Mouse (Mus musculus) liver, embryonic 14.5 days (tissue): ENCODE data around the gene Mea1. TPM values are rescaled to one million over a fixed set of nuclear protein-coding genes. Genes with fewer than 3 reads are reported as not detected.

ENCODE experiments used
- ATAC-seq: fragments of 200-750 bp; cut with Nextera tagmentation; 2 replicates; pipeline ENCODE4 v1.8.0; 2017; ENCODE audit warnings: moderate number of reproducible peaks, mild to moderate bottlenecking, moderate library complexity; ENCODE audit not compliant: insufficient read depth
- DNase-seq, 3 experiments: peaks; one replicate each; pipeline ENCODE4 v3.0.0-alpha.2; 2012 to 2013; ENCODE audit warnings: low read depth in 3 of 3, low spot score in 3 of 3
- H3K27ac ChIP-seq: fragments of 300-500 bp; sonication (generic); 2 replicates; pipeline ENCODE4 v1.5.1; 2014; ENCODE audit warnings: moderate library complexity, mild to moderate bottlenecking, control low read depth, inconsistent platforms
- H3K27me3 ChIP-seq: fragments of 300-500 bp; sonication (generic); 2 replicates; pipeline ENCODE4 v1.6.1; 2014; ENCODE audit warnings: mild to moderate bottlenecking, low read length, moderate library complexity; ENCODE audit not compliant: control insufficient read depth, insufficient read depth
- H3K36me3 ChIP-seq: fragments of 300-500 bp; sonication (generic); replicated peaks from 2 replicates; pipeline ENCODE4 v1.6.1; 2014; ENCODE audit warnings: low read depth; ENCODE audit not compliant: control insufficient read depth, insufficient read depth
- H3K4me1 ChIP-seq, 2 experiments: fragments of 200-500 bp in 1 of 2; fragments of 300-500 bp in 1 of 2; sonication (generic) in 1 of 2; replicated peaks; 2 replicates each; pipeline ENCODE4 v1.6.1; 2012 to 2014; ENCODE audit warnings: antibody characterized with exemption in 1 of 2, inconsistent platforms in 1 of 2, low read length in 1 of 2; ENCODE audit not compliant: control insufficient read depth in 2 of 2, insufficient read depth in 2 of 2
- H3K4me2 ChIP-seq: fragments of 300-500 bp; sonication (generic); 2 replicates; pipeline ENCODE4 v1.6.1; 2014; ENCODE audit warnings: low read depth, mild to moderate bottlenecking, control low read depth, moderate library complexity
- H3K4me3 ChIP-seq, 2 experiments: fragments of 200-500 bp in 1 of 2; fragments of 300-500 bp in 1 of 2; sonication (generic) in 1 of 2; 2 replicates each; pipeline ENCODE4 v1.5.1; 2012 to 2014; ENCODE audit warnings: low read depth in 2 of 2, low read length in 2 of 2, mild to moderate bottlenecking in 2 of 2, control low read depth in 1 of 2, inconsistent platforms in 1 of 2, moderate library complexity in 1 of 2; ENCODE audit not compliant: insufficient read depth in 1 of 2
- H3K9ac ChIP-seq: fragments of 300-500 bp; sonication (generic); replicated peaks from 2 replicates; pipeline ENCODE4 v1.6.1; 2014; ENCODE audit warnings: mild to moderate bottlenecking, control low read depth, moderate library complexity
- H3K9me3 ChIP-seq: fragments of 300-500 bp; sonication (generic); 2 replicates; pipeline ENCODE4 v1.6.1; 2016; ENCODE audit warnings: low read length, mixed read lengths; ENCODE audit not compliant: control insufficient read depth
- CTCF ChIP-seq: IDR thresholded peaks from 2 replicates; pipeline ENCODE4 v1.5.1; 2016; ENCODE audit warnings: antibody characterized with exemption, low read depth, control low read depth
- EP300 ChIP-seq: IDR thresholded peaks from 2 replicates; pipeline ENCODE4 v1.6.1; 2016; ENCODE audit warnings: antibody characterized with exemption, low read depth
- WGBS: fragments of 180-500 bp; shearing (Covaris S2); extraction: QIAGEN DNeasy Blood & Tissue Kit; methylation state at CpG from one replicate; pipeline ENCODE4 v1.1.7; 2014; ENCODE audit not compliant: insufficient replicate concordance; 5-methylcytosine and 5-hydroxymethylcytosine counted together
- polyA plus RNA-seq, 2 experiments: library from polyadenylated mRNA; depleted of rRNA in 1 of 2; stranded (reverse) in 1 of 2; unstranded in 1 of 2; fragments of >200 nt; fragmentation: Nextera tagmentation in 1 of 2; extraction: Ambion mirVana in 1 of 2; gene quantifications; 2 replicates each; pipeline versions ENCODE4 v1.2.1 to v1.2.3; 2012 to 2014

The Mea1 gene
- polyA plus RNA-seq, 2 experiments, result 34.4 to 62.4 TPM

DNA sequence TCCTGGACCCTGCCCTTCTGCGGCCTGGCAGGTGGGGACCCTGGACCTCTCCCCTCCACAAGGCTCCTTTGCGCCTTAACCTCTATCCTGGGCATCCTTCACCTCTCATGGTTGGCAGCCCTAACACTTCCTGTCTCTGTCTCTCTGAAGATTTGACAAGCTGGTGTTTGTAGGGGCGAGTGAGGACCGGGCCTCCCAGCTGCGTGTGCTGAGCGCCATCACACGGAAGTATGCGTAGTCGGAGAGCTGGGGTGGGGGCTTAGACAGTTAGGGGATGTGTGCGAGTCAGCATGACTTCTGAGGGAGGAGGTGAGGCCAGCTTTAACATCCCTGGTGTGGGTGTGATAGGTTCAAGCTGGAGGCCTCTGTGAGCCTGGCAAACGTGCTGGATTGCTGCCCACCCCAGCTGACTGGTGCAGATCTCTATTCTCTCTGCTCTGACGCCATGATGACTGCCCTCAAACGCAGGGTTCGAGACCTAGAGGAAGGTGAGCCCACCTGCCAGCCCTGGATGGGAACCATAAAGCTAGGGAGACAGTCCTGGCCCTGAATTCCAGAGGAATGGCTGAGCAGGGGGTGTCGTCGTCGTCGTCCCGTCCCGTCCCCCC, 46.0 kb downstream of the Mea1 start:
- no peak overlapping the region for H3K27ac ChIP-seq
- TF ChIP-seq EP300, result no peak
- no peak for TF ChIP-seq CTCF

DNA sequence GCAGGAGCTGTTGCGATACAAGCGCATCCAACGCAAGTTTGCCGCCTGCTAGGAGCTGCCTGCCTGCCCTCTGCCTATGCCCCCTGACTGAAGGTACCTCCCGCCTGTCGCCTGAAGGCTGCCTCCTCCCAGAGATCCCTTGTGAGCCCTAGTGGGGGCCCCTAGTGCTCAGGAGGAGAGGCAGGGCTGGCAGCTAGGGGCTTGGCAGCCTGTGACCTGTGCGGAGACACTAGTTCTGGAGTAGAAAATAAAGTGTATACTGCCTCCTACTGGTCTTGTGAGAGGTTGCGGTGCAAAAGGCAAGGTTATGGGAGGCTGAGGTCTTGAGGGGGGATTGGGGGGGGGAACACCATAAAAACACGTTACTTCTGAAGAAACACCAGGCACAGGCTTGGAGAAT, 46.7 kb downstream of the Mea1 start:
- Histone ChIP-seq H3K4me2 (no peak overlapping the region), H3K27ac (no peak overlapping the region), H3K9ac (no peak overlapping the region), H3K4me1 (no peaks in the 10 kb centered on the region), H3K36me3 (peaks cover 2% of the 10 kb centered on the region; the same call in 1 of the 2 replicates), H3K27me3 (no peaks in the 10 kb centered on the region; the same call in 1 of the 2 replicates), H3K4me3 (no peak overlapping the region), H3K9me3 (no peaks in the 10 kb centered on the region)
- ATAC-seq (no peak), DNase-seq (no peak)
- 69% methylated on average over 9 of the region's 9 CpGs for WGBS
- TF ChIP-seq EP300 (no peak), CTCF (peak; percentile 76)

More for the DNA sequence above, 46.0 kb downstream of the Mea1 start:
- DNase-seq, result no peak
- 75% methylated on average over 17 of the region's 20 CpGs for WGBS
- Histone ChIP-seq H3K9ac (no peak overlapping the region), H3K4me2 (no peak overlapping the region), H3K9me3 (no peaks in the 10 kb centered on the region), H3K4me1 (no peaks in the 10 kb centered on the region), H3K4me3 (no peak overlapping the region), H3K27me3 (no peaks in the 10 kb centered on the region; the same call in 1 of the 2 replicates), H3K36me3 (peaks cover 2% of the 10 kb centered on the region; the same call in 1 of the 2 replicates)
- ATAC-seq, result no peak

DNA sequence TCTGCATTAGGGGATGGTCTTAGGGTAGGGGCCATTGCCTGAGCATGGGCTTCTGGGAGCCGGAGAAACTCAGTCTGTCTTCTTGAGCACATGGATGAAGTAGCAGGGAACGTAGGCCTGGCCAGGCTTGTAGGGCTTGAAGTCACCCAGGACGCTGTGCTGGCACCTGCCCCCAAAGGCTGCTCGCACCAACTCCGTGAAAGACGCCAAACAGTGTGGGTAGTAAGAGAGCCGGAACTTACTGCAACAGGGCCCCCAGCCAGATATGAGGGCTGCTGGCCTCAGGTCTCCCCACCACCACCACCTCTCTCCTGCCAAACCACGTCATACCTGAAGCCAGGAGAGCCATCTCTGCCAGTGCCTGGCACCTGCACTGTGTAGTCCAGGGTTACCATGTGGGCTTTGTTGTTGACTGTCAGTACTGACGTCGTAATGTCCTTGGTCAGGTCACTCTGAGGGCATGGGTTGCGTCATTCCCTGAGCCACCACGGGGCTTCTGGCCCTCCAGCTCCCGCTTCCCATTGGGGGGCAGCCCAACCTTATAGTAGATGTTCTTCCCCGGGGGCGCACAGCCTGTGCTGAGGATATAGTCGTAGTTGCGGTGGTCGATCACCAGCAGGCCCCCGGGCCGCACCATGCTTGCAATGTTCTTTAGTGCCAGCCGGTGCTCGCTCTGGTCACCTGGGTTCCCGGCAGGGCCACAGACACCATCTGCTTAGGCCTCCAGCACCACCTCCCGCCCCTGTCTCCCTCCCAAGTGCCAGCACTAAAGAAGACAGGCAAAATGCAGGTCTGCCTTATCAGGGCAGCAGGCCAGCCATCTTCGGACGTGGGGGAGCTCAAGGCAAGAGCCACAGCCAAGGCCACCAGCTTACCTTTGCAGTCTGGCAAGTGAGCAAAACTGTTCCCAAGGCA, 47.4 kb downstream of the Mea1 start:
- 76% methylated on average over 26 of the region's 26 CpGs for WGBS
- Histone ChIP-seq H3K27ac (no peak overlapping the region), H3K4me2 (no peak overlapping the region), H3K4me1 (no peaks in the 10 kb centered on the region), H3K9ac (no peak overlapping the region), H3K9me3 (no peaks in the 10 kb centered on the region), H3K4me3 (no peak overlapping the region), H3K27me3 (no peaks in the 10 kb centered on the region; the same call in 1 of the 2 replicates), H3K36me3 (peaks cover 2% of the 10 kb centered on the region; the same call in 1 of the 2 replicates)
- ATAC-seq, result no peak
- DNase-seq, result no peak
- TF ChIP-seq CTCF (no peak), EP300 (no peak)

DNA sequence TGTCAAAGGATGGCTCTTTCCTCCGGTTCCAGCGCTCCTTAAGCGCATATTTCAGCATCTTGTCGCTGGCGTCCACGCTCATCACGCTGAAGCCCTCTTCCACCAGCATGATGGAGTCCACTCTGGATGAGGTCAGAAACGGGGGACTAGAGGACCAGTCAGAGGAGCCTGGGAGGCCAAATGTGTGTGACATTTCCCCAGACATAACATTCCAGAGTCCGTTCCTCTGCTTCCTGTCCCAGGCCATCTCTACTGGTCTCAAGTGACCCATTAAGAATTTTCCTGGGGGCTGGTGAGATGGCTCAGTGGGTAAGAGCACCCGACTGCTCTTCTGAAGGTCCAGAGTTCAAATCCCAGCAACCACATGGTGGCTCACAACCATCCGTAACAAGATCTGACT, 48.7 kb downstream of the Mea1 start:
- Histone ChIP-seq H3K4me1 (no peaks in the 10 kb centered on the region), H3K27me3 (no peaks in the 10 kb centered on the region; the same call in 1 of the 2 replicates), H3K9me3 (no peaks in the 10 kb centered on the region), H3K9ac (no peak overlapping the region), H3K27ac (no peak overlapping the region), H3K4me2 (no peak overlapping the region), H3K4me3 (no peak overlapping the region), H3K36me3 (peaks cover 2% of the 10 kb centered on the region; the same call in 1 of the 2 replicates)
- TF ChIP-seq EP300 (no peak), CTCF (no peak)
- DNase-seq, result no peak
- ATAC-seq, result no peak
- 80% methylated on average over 11 of the region's 11 CpGs for WGBS

DNA sequence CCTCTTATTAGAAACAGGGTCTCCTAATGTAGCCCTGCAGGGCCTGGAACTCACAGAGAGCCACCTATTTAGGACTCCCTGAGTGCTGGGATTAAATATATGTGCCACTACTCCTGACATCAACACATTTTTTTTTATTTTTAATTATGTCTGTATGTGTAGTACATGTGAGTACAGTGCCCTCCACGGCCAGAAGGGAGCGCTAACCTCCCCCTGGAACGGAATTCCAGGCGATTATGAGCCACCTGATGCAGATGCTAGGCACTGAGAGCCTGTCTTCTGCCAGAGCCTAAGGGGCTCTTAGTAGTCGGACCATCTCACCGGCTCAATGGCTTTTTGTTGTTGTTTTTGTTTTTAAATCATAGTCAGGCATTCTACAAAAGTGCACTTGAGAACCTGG, 49.4 kb downstream of the Mea1 start:
- Histone ChIP-seq H3K27me3 (no peaks in the 10 kb centered on the region; the same call in 1 of the 2 replicates), H3K4me1 (no peaks in the 10 kb centered on the region), H3K9me3 (no peaks in the 10 kb centered on the region), H3K27ac (no peak overlapping the region), H3K4me2 (no peak overlapping the region), H3K9ac (no peak overlapping the region), H3K4me3 (no peak overlapping the region), H3K36me3 (peaks cover 2% of the 10 kb centered on the region; the same call in 1 of the 2 replicates)
- ATAC-seq, result no peak
- WGBS, result 38% methylated on average over 6 of the region's 6 CpGs
- no peak for DNase-seq
- peak; percentile 62 for TF ChIP-seq CTCF
- TF ChIP-seq EP300, result no peak
